In the genomic region with DNA sequence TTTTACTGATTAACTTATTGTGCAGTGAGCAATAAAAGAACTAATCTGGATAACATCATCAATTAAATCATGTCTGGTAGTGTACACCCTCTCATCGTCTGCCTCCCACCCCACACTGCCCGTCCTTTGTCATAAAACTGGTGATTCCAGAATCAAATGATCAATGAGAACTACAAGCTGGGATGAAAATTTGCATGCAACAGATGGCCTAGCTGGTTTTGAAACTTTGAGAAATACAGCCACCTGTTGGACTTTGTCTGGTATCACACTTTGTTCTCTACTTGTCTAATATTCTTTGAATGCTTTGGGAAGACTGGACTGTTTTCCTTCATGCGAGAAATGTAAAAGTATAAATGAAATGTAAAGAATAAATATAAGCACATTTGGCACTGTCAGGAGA, we compare ENCODE assay signal across 11 mouse cellular contexts.
DNase-seq lines count a peak whose midpoint lies in the region; ATAC-seq and TF ChIP-seq lines count a peak whose summit lies in the region.
"Had no signal": no experiment of that assay in that cellular context is flagged by ENCODE, and none has a peak within 500 bp of the region (broad histone marks: within the 10 kb centered on the region; RNA-seq: fewer than 3 reads in every experiment).

No protein-coding gene starts in this region.

- no peaks in the 10 kb centered on the region for H3K4me1 ChIP-seq in hindbrain, postnatal 0 days (ENCODE audit: insufficient read depth, low read length)
- H3K4me1 ChIP-seq in hindbrain, embryonic 13.5 days (replicated peaks), result no peaks in the 10 kb centered on the region
- no peaks in the 10 kb centered on the region for H3K4me1 ChIP-seq in lung, adult 2 months (ENCODE audit: control insufficient read depth, insufficient read depth, low read length)
- H3K4me1 ChIP-seq in stomach, postnatal 0 days (replicated peaks; ENCODE audit: control insufficient read depth, insufficient read depth), result no peaks in the 10 kb centered on the region
- H3K4me1 ChIP-seq: embryonic facial prominence, embryonic 13.5 days had no signal

- H3K4me2 ChIP-seq in hindbrain, postnatal 0 days (ENCODE audit: low read depth, low read length), result no peak overlapping the region
- H3K4me2 ChIP-seq in hindbrain, embryonic 13.5 days, result no peak overlapping the region
- no peak overlapping the region for H3K4me2 ChIP-seq in stomach, postnatal 0 days (replicated peaks; ENCODE audit: low read depth)
- H3K4me2 ChIP-seq: embryonic facial prominence, embryonic 13.5 days had no signal

- H3K9ac ChIP-seq in hindbrain, postnatal 0 days (replicated peaks; ENCODE audit: low read length), result no peak overlapping the region
- H3K9ac ChIP-seq in hindbrain, embryonic 13.5 days, result no peak overlapping the region
- H3K9ac ChIP-seq in stomach, postnatal 0 days (ENCODE audit: low read length), result no peak overlapping the region
- H3K9ac ChIP-seq: embryonic facial prominence, embryonic 13.5 days had no signal

- H3K36me3 ChIP-seq in hindbrain, postnatal 0 days (ENCODE audit: insufficient read depth, low read length), result no peaks in the 10 kb centered on the region
- H3K36me3 ChIP-seq in hindbrain, embryonic 13.5 days, result no peaks in the 10 kb centered on the region
- H3K36me3 ChIP-seq in stomach, postnatal 0 days (ENCODE audit: control insufficient read depth, insufficient read depth, low read length), result no peaks in the 10 kb centered on the region
- H3K36me3 ChIP-seq: embryonic facial prominence, embryonic 13.5 days had no signal

- no peak for ATAC-seq in hindbrain, postnatal 0 days
- no peak for ATAC-seq in hindbrain, embryonic 13.5 days (ENCODE audit: low FRiP score)
- no peak for ATAC-seq in stomach, postnatal 0 days (ENCODE audit: low FRiP score, low TSS enrichment)
- ATAC-seq: hindbrain, embryonic 16.5 days had no signal

- no peaks in the 10 kb centered on the region for H3K9me3 ChIP-seq in hindbrain, postnatal 0 days (ENCODE audit: low read length)
- H3K9me3 ChIP-seq in hindbrain, embryonic 13.5 days, result no peaks in the 10 kb centered on the region
- no peaks in the 10 kb centered on the region for H3K9me3 ChIP-seq in stomach, postnatal 0 days (ENCODE audit: control insufficient read depth, low read length)
- H3K9me3 ChIP-seq: embryonic facial prominence, embryonic 13.5 days had no signal

- TF ChIP-seq POLR2A in lung, adult 2 months (IDR thresholded peaks at IDR 0.05; ENCODE audit: borderline replicate concordance, extremely low read depth, low read depth, low read length), result no peak

- no peak for TF ChIP-seq EP300 in stomach, postnatal 0 days (optimal IDR thresholded peaks at IDR 0.05)

- DNase-seq in hindbrain, postnatal 0 days (ENCODE audit: low spot score), result peak; percentile 78
- peak; percentile 10 for DNase-seq in lung, postnatal 10 days
- DNase-seq in lung, adult 2 months, result no peak
- peak; percentile 61 for DNase-seq in embryo, embryonic 11 days
- DNase-seq in stomach, postnatal 0 days (ENCODE audit: low spot score), result no peak
- no peak for DNase-seq in cerebellum, postnatal 36 days
- DNase-seq: gastrocnemius, postnatal 36 days; thymus, adult 2 months had no signal

- no peaks in the 10 kb centered on the region for H3K27me3 ChIP-seq in hindbrain, postnatal 0 days (ENCODE audit: insufficient read depth, low read length)
- H3K27me3 ChIP-seq in hindbrain, embryonic 13.5 days, result no peaks in the 10 kb centered on the region
- no peaks in the 10 kb centered on the region for H3K27me3 ChIP-seq in stomach, postnatal 0 days (ENCODE audit: control insufficient read depth, insufficient read depth, low read length)
- H3K27me3 ChIP-seq: embryonic facial prominence, embryonic 13.5 days had no signal

- WGBS in hindbrain, postnatal 0 days, result 30% methylated on average over 3 of the region's 3 CpGs
- 41% methylated on average over 3 of the region's 3 CpGs for WGBS in hindbrain, embryonic 13.5 days
- 34% methylated on average over 3 of the region's 3 CpGs for WGBS in lung, adult 2 months
- 24% methylated on average over 3 of the region's 3 CpGs for WGBS in stomach, postnatal 0 days

- no peak overlapping the region for H3K4me3 ChIP-seq in hindbrain, postnatal 0 days (ENCODE audit: low read length)
- H3K4me3 ChIP-seq in hindbrain, embryonic 13.5 days, result no peak overlapping the region
- H3K4me3 ChIP-seq in lung, adult 2 months (replicated peaks; ENCODE audit: extremely low read depth, low read depth, low read length), result no peak overlapping the region
- no peak overlapping the region for H3K4me3 ChIP-seq in stomach, postnatal 0 days (ENCODE audit: low read depth, low read length)
- H3K4me3 ChIP-seq: embryonic facial prominence, embryonic 13.5 days had no signal

- TF ChIP-seq CTCF in hindbrain, postnatal 0 days (IDR thresholded peaks at IDR 0.05; ENCODE audit: low read depth), result peak; percentile 65
- TF ChIP-seq CTCF in lung, adult 2 months (IDR thresholded peaks at IDR 0.05; ENCODE audit: insufficient read depth, low read length), result no peak
- TF ChIP-seq CTCF in stomach, postnatal 0 days (IDR thresholded peaks at IDR 0.05; ENCODE audit: low read depth), result peak; percentile 83

- H3K27ac ChIP-seq in hindbrain, postnatal 0 days, result no peak overlapping the region
- H3K27ac ChIP-seq in hindbrain, embryonic 13.5 days, result no peak overlapping the region
- no peak overlapping the region for H3K27ac ChIP-seq in stomach, postnatal 0 days (replicated peaks)
- H3K27ac ChIP-seq: embryonic facial prominence, embryonic 13.5 days had no signal

Comparison
In these comparisons a context has a peak if more than half of its experiments do, and no peak if none do; other contexts are left out.
1. DNase-seq: peak in hindbrain, postnatal 0 days (single experiment), lung, postnatal 10 days (single experiment) and embryo, embryonic 11 days (single experiment); none in lung, adult 2 months (single experiment), stomach, postnatal 0 days (single experiment) and cerebellum, postnatal 36 days (0 of 2).